Mouse (Mus musculus): ENCODE data around the gene Tspan18. TPM values are rescaled to one million over a fixed set of nuclear protein-coding genes. Genes with fewer than 3 reads are reported as not detected.
A peak's percentile ranks its signal among the peaks of the same experiment; 100 is the strongest.

Tspan18 gene
- polyA plus RNA-seq, 1 experiment from 2014 or later: 20.1 TPM

DNA sequence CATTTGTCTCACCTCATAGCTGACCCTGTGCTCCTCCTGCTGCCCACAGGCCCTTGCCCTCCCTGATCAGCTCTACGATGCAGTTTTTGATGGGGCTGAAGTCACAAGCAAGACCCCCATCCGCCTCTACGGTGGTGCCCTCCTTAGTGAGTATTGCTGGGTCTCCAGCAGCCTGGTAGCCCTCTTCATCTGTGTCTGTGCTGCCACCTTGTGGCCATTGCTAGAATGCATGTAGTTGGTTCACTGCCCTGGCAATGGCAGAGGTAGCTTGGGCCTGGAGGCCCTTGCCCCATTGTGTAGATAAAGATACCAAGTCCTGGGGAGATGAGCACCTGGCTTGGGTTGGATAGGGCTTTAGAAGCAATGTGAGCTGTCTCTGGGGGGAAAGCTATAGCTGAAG lies 135.5 kb downstream of the Tspan18 start:
- Histone ChIP-seq H3K4me1 (ENCODE audit: control insufficient read depth, insufficient read depth, low read length) (peaks cover 13% of the 10 kb centered on the region), H3K27me3 (ENCODE audit: control insufficient read depth, insufficient read depth, low read depth, low read length) (no peaks in the 10 kb centered on the region), H3K4me3 (ENCODE audit: low read depth, low read length) (no peak overlapping the region), H3K9ac (ENCODE audit: low read depth, low read length) (0 out of 2 replicates have a peak overlapping the region, but pooled peaks have one; percentile 17), H3K9me3 (replicated peaks; ENCODE audit: control insufficient read depth, low read length, poor library complexity, severe bottlenecking) (no peaks in the 10 kb centered on the region), H3K27ac (ENCODE audit: low read length) (no peak overlapping the region), H3K4me2 (ENCODE audit: low read length) (no peak overlapping the region), H3K36me3 (ENCODE audit: control insufficient read depth, insufficient read depth, low read length) (no peaks in the 10 kb centered on the region)
- ATAC-seq: peak; percentile 55
- 17% methylated on average over 3 of the region's 3 CpGs for WGBS

GRCm38 (mm10) chr2:93193806-93194205 lies 140.5 kb downstream of the Tspan18 start:
- WGBS: 53% methylated on average over 4 of the region's 4 CpGs
- Histone ChIP-seq H3K36me3 (ENCODE audit: control insufficient read depth, insufficient read depth, low read length) (no peaks in the 10 kb centered on the region), H3K4me2 (ENCODE audit: low read length) (no peak overlapping the region), H3K9me3 (replicated peaks; ENCODE audit: control insufficient read depth, low read length, poor library complexity, severe bottlenecking) (no peaks in the 10 kb centered on the region), H3K4me1 (ENCODE audit: control insufficient read depth, insufficient read depth, low read length) (peaks cover 63% of the 10 kb centered on the region), H3K9ac (ENCODE audit: low read depth, low read length) (no peak overlapping the region), H3K27me3 (ENCODE audit: control insufficient read depth, insufficient read depth, low read depth, low read length) (no peaks in the 10 kb centered on the region), H3K4me3 (ENCODE audit: low read depth, low read length) (no peak overlapping the region), H3K27ac (ENCODE audit: low read length) (no peak overlapping the region)
- no peak for ATAC-seq

- ATAC-seq: no peak
- Histone ChIP-seq H3K4me3 (ENCODE audit: low read depth, low read length) (no peak overlapping the region), H3K9ac (ENCODE audit: low read depth, low read length) (peak overlapping the region; percentile 4; the same call in 1 of the 2 replicates), H3K27ac (ENCODE audit: low read length) (peak overlapping the region; percentile 8), H3K9me3 (replicated peaks; ENCODE audit: control insufficient read depth, low read length, poor library complexity, severe bottlenecking) (no peaks in the 10 kb centered on the region), H3K4me2 (ENCODE audit: low read length) (peak overlapping the region; percentile 80), H3K4me1 (ENCODE audit: control insufficient read depth, insufficient read depth, low read length) (peaks cover 62% of the 10 kb centered on the region), H3K36me3 (ENCODE audit: control insufficient read depth, insufficient read depth, low read length) (no peaks in the 10 kb centered on the region), H3K27me3 (ENCODE audit: control insufficient read depth, insufficient read depth, low read depth, low read length) (no peaks in the 10 kb centered on the region)
- 3% methylated on average over 6 of the region's 6 CpGs for WGBS
Measured at GRCm38 (mm10) chr2:93192671-93193080, 141.6 kb downstream of the Tspan18 start.

GRCm38 (mm10) chr2:93192182-93192560 lies 142.1 kb downstream of the Tspan18 start:
- peak overlapping the region; percentile 80 for H3K4me2 ChIP-seq (ENCODE audit: low read length)
- peak overlapping the region; percentile 8 for H3K27ac ChIP-seq (ENCODE audit: low read length)
- peaks cover 64% of the 10 kb centered on the region for H3K4me1 ChIP-seq (ENCODE audit: control insufficient read depth, insufficient read depth, low read length)
- H3K4me3 ChIP-seq (ENCODE audit: low read depth, low read length): no peak overlapping the region
- no peak for ATAC-seq
- H3K9me3 ChIP-seq (replicated peaks; ENCODE audit: control insufficient read depth, low read length, poor library complexity, severe bottlenecking): no peaks in the 10 kb centered on the region
- WGBS: 30% methylated on average over 9 of the region's 9 CpGs
- H3K9ac ChIP-seq (ENCODE audit: low read depth, low read length): peak overlapping the region; percentile 4; the same call in 1 of the 2 replicates
- no peaks in the 10 kb centered on the region for H3K27me3 ChIP-seq (ENCODE audit: control insufficient read depth, insufficient read depth, low read depth, low read length)
- no peaks in the 10 kb centered on the region for H3K36me3 ChIP-seq (ENCODE audit: control insufficient read depth, insufficient read depth, low read length)

- WGBS: 53% methylated on average over 14 of the region's 14 CpGs
- no peak for ATAC-seq
Measured at GRCm38 (mm10) chr2:93191488-93192181, 142.7 kb downstream of the Tspan18 start.

GRCm38 (mm10) chr2:93190771-93191487 lies 143.4 kb downstream of the Tspan18 start:
- 8% methylated on average over 9 of the region's 9 CpGs for WGBS
- no peak for ATAC-seq
- peak overlapping the region; percentile 19 for H3K4me3 ChIP-seq (ENCODE audit: low read depth, low read length)
- peak overlapping the region; percentile 51 for H3K27ac ChIP-seq (ENCODE audit: low read length)
- peak overlapping the region; percentile 47 for H3K9ac ChIP-seq (ENCODE audit: low read depth, low read length)
- H3K27me3 ChIP-seq (ENCODE audit: control insufficient read depth, insufficient read depth, low read depth, low read length): no peaks in the 10 kb centered on the region
- peak overlapping the region; percentile 80 for H3K4me2 ChIP-seq (ENCODE audit: low read length)
- H3K36me3 ChIP-seq (ENCODE audit: control insufficient read depth, insufficient read depth, low read length): no peaks in the 10 kb centered on the region
- peaks cover 69% of the 10 kb centered on the region for H3K4me1 ChIP-seq (ENCODE audit: control insufficient read depth, insufficient read depth, low read length)
- H3K9me3 ChIP-seq (replicated peaks; ENCODE audit: control insufficient read depth, low read length, poor library complexity, severe bottlenecking): no peaks in the 10 kb centered on the region

More at GRCm38 (mm10) chr2:93191488-93192181, 142.7 kb downstream of the Tspan18 start:
- peak overlapping the region; percentile 80 for H3K4me2 ChIP-seq (ENCODE audit: low read length)
- peak overlapping the region; percentile 2; the same call in 1 of the 2 replicates for H3K4me3 ChIP-seq (ENCODE audit: low read depth, low read length)
- H3K9me3 ChIP-seq (replicated peaks; ENCODE audit: control insufficient read depth, low read length, poor library complexity, severe bottlenecking): no peaks in the 10 kb centered on the region
- no peak overlapping the region for H3K27ac ChIP-seq (ENCODE audit: low read length)
- H3K9ac ChIP-seq (ENCODE audit: low read depth, low read length): peak overlapping the region; percentile 47
- peaks cover 69% of the 10 kb centered on the region for H3K4me1 ChIP-seq (ENCODE audit: control insufficient read depth, insufficient read depth, low read length)
- no peaks in the 10 kb centered on the region for H3K27me3 ChIP-seq (ENCODE audit: control insufficient read depth, insufficient read depth, low read depth, low read length)
- no peaks in the 10 kb centered on the region for H3K36me3 ChIP-seq (ENCODE audit: control insufficient read depth, insufficient read depth, low read length)

- H3K4me3 ChIP-seq (ENCODE audit: low read depth, low read length): peak overlapping the region; percentile 71
- 0 out of 2 replicates have a peak, but pooled peaks have one; percentile 12 for ATAC-seq
- no peaks in the 10 kb centered on the region for H3K9me3 ChIP-seq (replicated peaks; ENCODE audit: control insufficient read depth, low read length, poor library complexity, severe bottlenecking)
- peak overlapping the region; percentile 80 for H3K4me2 ChIP-seq (ENCODE audit: low read length)
- H3K36me3 ChIP-seq (ENCODE audit: control insufficient read depth, insufficient read depth, low read length): no peaks in the 10 kb centered on the region
- peaks cover 59% of the 10 kb centered on the region for H3K4me1 ChIP-seq (ENCODE audit: control insufficient read depth, insufficient read depth, low read length)
- peak overlapping the region; percentile 88 for H3K9ac ChIP-seq (ENCODE audit: low read depth, low read length)
- H3K27me3 ChIP-seq (ENCODE audit: control insufficient read depth, insufficient read depth, low read depth, low read length): no peaks in the 10 kb centered on the region
- 5% methylated on average over 19 of the region's 19 CpGs for WGBS
- H3K27ac ChIP-seq (ENCODE audit: low read length): peak overlapping the region; percentile 90
Measured at GRCm38 (mm10) chr2:93188761-93189458, 145.4 kb downstream of the Tspan18 start.

GRCm38 (mm10) chr2:93188020-93188760 lies 146.1 kb downstream of the Tspan18 start:
- peak overlapping the region; percentile 71 for H3K4me3 ChIP-seq (ENCODE audit: low read depth, low read length)
- H3K36me3 ChIP-seq (ENCODE audit: control insufficient read depth, insufficient read depth, low read length): no peaks in the 10 kb centered on the region
- WGBS: under 1% methylated on average over 53 of the region's 53 CpGs
- H3K4me1 ChIP-seq (ENCODE audit: control insufficient read depth, insufficient read depth, low read length): peaks cover 52% of the 10 kb centered on the region
- peak; percentile 26 for ATAC-seq
- H3K9ac ChIP-seq (ENCODE audit: low read depth, low read length): peak overlapping the region; percentile 88
- H3K4me2 ChIP-seq (ENCODE audit: low read length): peak overlapping the region; percentile 80
- H3K27ac ChIP-seq (ENCODE audit: low read length): peak overlapping the region; percentile 90
- no peaks in the 10 kb centered on the region for H3K27me3 ChIP-seq (ENCODE audit: control insufficient read depth, insufficient read depth, low read depth, low read length)
- H3K9me3 ChIP-seq (replicated peaks; ENCODE audit: control insufficient read depth, low read length, poor library complexity, severe bottlenecking): no peaks in the 10 kb centered on the region
